Mouse (Mus musculus): ENCODE results near the gene Arhgdib.

Arhgdib gene

DNA sequence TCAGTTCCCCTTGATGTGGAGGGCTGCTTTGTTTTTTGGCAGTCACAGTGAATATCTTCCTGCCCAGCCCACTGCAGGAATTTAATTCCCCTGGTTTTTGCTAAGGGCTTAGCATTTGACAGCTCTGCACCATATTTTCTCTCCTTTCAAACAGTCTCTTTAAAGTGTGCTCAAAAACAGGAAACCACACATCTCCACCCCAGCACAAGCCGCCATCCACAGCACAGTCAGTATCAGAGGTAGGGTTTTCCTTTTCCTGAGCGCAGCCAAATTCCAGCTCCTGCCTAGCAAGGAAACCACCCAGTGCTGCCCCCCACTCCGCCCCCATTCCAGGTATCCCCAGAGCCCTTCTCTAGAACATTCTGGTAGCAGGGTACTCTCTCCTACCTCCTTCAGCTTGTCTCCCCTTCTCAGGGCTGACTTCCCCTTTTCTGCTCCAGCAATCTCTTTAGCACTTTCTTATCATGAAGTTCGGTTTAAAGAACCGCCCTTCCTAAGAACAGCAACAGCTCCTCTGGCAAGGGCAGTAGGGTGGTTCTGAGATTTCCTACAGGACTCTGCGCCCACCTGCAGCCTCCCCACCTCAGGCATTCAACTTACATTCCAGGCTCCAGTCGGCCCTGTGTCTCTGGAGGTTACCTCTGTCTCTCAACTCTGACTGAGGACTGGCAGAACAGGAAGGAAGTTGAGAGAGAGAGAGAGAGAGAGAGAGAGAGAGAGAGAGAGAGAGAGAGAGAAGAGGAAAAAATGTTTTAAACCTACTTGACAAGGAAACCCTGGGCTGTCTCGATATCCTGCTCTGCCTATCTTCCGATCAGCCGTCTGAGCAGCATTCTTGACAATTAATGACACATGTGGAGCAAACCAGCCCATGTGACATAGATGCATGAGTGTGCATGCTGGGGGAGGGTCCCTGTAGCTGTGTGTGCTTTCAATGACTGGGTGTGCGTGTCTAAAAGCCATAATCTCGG, at the start of gene Arhgdib:
Gene Arhgdib, minus strand, starts transcription at position 849 of the 971 bp plus-strand sequence.
- peak; percentile 69 for DNase-seq (ENCODE audit: low read depth, low spot score)

DNA sequence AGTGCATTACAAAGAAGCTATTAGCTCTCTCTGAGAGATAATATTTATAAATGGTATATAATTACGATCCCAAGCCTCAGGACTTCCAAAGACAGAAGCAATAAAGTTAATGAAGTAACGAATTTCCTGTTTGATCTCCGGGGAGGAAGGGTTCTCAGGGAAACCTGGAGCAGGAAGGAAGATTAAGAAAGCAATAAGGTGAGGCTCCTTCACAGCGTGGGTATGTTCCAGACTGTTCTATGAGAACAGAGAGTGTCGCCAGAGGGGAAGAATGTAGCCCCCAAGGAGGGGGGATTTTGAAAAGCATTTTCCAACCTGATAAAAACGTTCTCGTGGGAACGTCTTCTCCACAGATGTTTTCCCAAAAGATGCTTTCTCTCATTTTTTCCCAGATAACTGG, 48.9 kb upstream of the Arhgdib start:
- DNase-seq (ENCODE audit: low read depth, low spot score), result no peak

DNA sequence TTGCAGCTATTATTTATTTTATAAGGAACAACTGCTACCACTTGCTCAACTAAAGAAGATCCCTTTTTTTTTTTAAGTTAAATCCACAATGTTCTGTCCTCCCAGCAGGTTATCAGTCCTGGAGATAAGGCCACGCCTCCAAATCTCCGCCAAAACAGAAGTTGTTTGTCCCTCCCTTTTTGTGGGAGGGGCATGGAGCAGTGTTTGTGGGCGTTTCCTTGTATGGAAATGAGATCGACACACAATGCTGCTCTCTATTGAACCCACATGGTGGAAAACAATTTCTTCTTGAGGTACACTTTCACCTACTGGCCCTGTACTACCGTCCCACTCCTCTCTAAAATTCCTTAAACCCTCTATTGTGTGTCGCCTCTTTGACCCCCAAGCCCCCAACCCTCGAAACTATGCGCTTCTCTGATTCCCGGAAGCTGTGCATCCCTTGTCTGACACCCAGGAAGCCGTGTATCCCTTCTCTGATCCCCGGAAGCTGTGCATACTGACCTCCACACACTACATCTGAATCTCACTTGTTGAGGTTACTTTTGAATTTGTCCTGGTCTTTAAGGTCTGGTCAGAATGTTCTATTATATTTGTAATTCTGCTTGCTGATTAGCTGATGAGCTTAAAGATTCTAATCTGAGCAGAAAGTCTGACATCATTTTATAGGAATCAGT, 48.3 kb upstream of the Arhgdib start:
- DNase-seq (ENCODE audit: low read depth, low spot score), result peak; percentile 94

DNA sequence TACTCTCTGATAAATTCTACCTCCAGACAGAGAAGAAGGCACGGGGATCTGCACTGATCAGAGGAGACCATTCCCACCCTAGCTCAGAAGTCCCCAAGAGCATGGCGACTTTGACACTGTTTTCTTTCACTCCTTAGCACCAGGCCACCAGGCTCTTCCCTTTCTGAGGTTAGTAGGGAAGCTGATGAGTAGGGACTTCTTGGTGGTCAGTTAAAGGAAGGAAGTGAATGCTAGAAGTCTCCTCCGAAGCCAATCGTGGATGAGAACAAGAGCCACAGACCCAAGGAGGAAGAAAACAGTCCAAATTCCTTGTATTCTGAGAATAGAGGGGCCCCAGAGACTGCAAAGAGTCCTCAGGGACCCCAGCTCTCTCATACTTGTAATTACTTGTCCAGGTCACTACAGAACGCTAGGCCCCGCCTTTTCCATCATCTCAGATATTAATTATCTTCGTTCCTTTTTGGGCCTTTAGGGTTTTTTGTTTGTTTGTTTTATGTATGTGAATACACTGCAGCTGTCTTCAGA, 46.9 kb upstream of the Arhgdib start:
- DNase-seq (ENCODE audit: low read depth, low spot score), result no peak

DNA sequence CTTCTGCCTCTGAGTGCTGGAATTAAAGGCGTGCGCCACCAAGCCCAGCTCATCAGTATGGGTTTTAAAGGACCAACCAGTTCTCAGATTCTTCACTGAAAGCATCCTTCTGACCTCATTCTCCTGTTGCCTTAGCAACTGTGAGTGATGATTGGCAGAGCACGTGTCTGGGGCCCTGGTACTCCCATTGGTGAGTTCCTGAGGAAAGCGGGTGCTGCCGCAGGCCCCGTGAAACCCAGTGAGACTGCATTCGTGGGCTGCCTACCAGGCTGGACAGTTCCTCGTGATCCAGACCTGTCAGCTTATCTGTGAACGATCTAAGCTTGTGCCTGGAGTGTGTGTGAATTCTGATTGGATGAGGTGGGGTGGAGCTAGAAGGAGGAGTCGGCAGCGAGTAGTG, 45.0 kb upstream of the Arhgdib start:
- peak; percentile 87 for DNase-seq (ENCODE audit: low read depth, low spot score)

DNA sequence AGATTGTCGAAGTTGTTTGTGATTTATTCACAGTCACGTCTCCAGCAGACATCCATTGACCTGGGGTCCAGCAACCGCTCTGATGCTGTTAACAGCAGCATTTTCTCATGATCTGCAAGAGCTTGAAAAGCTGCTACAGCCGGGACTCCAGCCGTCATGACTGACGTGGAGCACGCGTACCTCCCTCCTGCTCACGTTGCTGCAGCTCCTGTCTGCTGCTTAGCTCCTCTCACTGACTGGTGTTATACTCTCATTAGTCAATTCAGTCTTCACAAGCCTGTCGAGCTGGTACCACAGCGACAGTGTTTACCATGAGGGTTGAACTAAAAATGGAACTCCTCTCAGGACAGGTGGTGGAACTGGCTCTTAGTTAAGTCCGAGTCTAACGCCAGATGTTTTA, 44.3 kb upstream of the Arhgdib start:
- no peak for DNase-seq (ENCODE audit: low read depth, low spot score)

DNA sequence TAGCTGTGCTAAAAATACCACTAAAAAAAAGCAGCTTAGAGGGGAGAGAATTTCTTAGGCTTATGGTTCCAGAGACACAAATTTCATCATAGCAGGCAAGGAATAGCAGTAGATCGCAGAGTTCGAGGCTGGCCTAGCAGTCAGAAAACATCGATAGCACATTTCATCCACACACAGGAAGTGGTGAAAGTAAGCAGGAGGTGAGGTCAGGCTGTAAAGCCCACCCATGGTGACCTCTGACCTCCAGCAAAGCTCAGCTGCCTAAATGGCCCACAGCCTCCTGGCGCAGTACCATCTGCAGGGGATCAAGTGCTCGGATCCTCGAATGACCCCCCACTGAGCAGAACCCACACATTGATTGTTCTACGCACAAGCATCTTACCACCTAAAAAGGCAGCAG, 41.5 kb upstream of the Arhgdib start:
- DNase-seq (ENCODE audit: low read depth, low spot score), result peak; percentile 82

DNA sequence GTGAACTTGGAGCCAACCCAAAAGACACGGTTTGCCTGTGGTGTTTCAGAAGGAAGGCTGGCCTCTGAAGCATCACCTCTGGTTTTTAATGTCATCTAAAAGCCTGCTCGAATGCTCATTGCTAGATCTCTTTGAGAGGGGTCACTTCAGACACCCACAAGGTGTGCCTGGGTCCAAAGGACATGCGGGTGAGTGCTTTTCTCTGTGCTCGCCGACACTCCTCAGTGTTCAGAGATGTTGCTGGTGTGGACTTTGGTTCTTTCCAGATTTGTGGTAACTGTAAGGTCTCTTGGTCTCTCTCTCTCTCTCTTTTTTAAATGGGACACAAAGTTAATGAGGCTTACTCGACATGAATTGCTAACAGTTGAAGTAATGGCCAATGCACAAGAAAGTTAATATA, 40.9 kb upstream of the Arhgdib start:
- no peak for DNase-seq (ENCODE audit: low read depth, low spot score)

DNA sequence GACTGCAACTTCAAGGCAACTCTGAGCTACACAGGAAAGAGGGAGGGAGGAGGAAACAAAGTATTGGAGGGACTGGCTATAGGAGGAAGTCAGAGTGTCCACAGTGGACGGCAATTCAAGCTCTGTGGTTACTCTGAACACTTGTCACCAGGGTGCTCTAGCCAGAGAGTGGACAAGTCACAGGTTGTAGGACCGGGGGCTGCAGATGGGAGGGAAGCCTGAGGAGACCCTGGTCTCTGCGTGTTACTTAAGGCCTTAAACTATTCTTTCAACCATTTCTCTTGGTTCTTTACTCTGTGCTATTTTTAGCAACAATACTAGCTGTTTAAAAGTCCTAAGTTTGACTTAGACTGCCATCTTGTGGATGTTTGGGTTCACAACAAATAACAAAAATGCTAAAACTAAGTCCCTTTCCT, 38.6 kb upstream of the Arhgdib start:
- peak; percentile 42 for DNase-seq (ENCODE audit: low read depth, low spot score)

DNA sequence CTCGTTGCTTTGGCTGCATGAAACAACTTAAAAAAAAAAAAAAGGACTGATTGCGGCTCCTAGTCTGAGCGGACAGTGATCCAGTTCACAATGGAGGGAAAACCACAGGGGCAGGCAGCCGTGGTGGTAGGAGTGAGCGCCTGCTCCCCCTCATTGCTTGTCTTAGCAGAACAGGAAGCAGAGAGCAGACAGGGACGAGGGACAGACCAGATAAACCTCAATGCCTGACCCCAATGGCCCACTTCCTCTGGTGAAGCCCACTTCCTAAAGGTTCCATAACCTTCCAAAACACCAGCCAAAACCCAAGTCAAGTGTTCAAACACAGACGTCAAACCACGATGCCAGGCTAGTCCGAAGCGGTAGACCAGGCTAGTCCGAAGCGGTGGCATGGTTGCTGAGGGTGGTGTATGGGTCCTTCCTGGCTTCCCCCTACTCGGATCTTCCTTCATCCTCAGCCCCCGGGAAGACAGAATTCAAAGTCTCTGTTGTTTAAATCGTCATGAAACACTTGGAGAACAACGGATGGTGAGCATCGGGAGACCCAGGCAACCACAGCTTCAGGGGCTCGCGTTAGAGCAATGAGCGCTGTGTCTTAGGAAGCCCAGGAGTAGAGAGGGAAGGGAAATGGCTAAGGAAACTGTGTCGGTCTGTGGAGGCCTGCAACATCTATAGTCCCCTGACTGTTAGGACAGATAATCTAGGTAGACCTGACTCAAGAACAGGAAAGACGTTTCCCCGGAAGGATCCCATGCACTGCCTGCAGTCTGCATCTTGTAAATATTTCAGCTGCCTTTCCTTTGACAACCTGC, 37.8 kb upstream of the Arhgdib start:
- DNase-seq (ENCODE audit: low read depth, low spot score), result no peak

DNA sequence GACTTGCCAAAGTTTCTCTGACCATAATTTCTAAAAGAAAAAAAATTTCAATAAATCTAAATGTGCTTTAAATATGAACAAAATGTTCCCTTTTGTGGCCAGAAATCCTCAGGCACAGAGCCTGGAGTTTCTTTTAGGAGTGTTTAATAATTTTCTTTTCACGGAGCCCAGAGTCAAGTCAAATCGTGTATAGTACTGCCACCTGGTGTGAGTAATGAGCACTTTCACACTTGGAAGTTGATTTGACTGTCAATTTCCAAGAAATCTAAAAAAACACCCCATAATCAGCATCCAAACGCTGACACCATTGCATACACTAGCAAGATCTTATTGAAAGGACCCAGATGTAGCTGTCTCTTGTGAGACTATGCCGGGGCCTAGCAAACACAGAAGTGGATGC, 27.2 kb upstream of the Arhgdib start:
- peak; percentile 46 for DNase-seq (ENCODE audit: low read depth, low spot score)

DNA sequence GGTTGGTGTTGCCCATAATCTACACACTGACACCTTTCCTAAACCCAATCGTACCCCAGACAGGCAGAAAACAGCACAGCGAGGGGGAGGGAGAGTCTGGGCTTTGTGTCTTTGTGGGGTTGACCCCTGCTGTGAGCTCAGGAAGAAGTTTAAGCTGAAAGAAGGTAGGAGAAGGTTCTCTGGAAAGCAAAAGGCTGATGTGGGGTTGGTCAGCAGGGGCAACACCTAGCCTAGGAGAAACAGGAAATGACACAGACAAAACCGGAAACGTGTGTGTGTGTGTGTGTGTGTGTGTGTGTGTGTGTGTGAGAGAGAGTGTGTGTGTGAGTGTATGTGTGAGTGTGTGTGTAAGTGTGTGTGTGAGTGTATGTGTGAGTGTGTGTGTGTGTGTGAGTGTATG, 25.8 kb upstream of the Arhgdib start:
- peak; percentile 84 for DNase-seq (ENCODE audit: low read depth, low spot score)

DNA sequence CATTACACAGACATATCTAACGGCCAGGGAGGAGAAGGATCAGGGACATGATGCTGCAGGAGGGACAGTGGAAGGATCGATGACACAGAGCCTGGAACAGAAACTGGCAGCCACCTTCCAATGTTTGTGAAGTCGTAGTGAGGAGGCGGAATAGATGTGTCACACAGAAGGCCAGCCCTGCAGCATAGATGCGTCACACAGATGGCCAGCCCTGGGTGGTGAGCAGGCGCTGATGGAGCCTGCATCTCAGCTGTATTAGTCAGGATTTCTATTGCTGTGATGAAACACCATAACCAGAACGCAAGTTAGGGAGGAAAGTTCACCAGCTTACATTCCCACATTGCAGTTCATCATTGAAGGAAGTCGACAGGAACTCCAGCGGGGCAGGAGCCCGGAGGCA, 24.2 kb upstream of the Arhgdib start:
- no peak for DNase-seq (ENCODE audit: low read depth, low spot score)

DNA sequence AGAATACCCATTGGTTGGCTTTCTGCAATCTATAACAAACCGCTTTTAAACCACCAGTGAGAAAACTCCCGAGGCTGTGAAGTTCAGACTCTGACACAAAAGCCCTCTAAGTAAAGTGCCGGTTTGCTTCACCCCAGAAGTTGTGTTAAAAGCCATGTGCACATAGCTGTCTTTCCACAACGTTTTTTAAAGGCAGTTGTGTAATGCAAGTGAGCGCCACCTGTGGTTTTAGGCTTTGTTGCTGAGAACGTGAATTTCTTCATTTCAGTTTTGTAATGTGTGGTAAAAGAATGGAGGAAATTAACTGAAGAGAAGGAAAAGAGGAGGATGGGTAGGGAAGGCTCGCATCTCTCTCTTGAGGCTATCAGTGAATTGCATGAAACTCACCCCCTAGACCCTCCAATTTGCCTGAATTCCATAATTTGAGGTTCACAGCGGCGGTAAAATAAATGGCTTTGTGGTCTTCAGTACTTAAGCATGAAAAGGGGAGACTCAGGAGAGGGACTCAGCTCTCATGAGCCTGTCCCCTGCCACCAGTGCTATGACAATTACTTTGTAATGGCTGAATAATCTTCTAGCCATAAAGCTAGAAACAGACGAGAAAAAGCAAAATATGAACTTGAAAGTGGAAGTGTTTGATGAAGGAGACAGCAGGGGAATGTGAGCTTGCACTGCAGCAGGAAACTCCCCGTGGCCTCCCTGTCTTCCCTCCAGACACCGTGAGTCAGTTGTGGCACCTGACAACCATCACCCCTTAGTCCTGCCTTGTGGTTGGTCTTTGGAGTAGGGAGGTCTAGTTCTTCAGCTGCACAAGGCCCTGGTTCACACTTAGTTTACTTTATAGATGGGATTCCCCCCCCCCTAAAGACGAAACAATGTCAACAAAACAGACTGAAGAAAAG, 23.2 kb upstream of the Arhgdib start:
- DNase-seq (ENCODE audit: low read depth, low spot score), result no peak

DNA sequence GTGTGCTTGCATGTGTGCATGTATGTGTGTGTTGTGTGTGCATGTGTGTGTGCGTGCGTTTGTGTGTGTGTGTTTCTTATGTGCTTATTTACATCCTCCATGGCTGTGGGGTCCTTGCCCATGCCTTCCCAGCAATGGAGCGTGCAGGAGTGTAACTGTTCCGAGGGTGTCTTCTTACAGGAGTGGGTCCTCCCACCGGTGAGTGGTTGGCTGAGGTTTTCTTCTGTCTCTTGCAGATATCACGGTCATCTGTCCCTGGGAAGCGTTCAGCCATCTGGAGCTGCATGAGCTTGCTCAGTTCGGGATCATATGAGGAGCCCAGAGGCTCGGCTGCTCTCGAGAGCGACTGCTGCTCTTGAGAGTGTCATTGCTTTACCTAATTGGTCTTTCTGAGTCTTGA, 21.3 kb upstream of the Arhgdib start:
- no peak for DNase-seq (ENCODE audit: low read depth, low spot score)

DNA sequence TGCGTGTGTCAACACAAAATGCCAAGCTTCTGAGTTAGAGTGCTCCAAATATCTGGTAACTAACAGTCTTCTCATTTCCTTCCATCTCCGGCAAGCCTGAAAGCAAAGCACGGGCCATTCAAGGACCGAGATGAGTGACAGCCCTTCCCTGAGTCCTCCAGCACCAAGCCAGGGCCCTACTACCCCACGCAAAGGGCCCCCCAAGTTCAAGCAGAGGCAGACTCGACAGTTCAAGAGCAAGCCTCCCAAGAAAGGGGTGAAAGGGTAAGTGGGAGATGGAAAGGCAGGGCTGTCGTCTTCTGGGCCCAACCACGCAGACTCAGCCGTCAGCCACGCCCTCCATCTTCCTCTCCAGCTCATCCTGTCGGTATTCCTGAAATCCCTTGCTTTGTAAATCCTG, 17.4 kb upstream of the Arhgdib start:
- peak; percentile 21 for DNase-seq (ENCODE audit: low read depth, low spot score)

DNA sequence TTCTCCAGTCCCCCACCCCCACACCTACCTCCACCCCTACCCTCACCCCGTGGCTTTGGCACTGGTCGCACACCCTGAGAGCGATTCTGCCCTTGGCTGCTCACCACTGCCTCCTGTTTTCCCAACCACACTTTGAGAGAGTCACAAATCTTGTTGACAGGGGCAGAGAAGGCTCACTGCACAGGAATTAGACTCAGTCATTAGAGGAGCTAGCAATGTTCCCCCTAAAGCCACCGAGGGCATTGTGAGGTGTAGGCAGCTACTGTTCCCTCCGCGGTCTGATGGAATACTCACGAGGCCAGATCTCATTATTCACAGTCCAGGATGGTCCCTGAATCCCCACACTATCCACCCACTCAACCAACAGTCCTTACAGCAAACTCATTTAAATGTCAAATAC, 15.4 kb upstream of the Arhgdib start:
- DNase-seq (ENCODE audit: low read depth, low spot score), result no peak

DNA sequence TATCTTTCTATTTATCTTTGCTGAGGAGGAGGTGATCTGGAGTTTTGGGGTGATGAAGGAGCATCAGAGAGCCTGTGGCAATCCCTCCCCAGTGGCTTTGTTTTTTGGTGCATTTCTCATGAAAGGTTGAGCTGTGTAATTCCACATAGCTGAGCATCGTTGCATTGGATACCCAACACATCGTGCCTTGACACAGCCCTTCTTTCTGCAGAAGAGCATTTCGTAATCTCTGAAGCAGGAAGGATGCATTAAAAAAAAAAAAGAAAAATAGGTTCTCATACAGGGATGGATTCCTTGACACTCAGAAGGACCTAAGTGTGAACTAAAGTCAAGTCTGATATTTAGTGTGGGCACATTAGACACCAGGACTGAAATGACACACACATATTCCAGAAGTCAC, 13.5 kb upstream of the Arhgdib start:
- DNase-seq (ENCODE audit: low read depth, low spot score), result no peak

DNA sequence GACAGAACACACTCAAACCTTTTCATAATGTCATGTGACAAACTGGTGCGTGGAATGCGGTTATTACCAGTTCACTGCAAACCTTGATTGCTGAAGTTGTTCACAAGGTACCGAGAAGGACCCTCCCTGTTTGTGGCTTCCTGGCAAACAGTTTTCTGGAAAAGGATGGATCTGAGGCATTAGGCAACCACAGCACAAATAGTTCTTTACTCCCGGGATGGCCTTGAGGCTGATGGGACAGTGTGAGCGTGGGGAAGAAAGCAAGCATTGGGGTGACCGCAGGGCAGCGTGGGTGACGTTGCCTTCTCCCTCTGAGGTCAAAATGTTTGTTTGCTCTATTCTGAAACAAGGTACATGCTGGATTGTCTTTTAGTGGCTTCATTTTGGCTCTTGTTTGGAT, 13.0 kb upstream of the Arhgdib start:
- no peak for DNase-seq (ENCODE audit: low read depth, low spot score)

DNA sequence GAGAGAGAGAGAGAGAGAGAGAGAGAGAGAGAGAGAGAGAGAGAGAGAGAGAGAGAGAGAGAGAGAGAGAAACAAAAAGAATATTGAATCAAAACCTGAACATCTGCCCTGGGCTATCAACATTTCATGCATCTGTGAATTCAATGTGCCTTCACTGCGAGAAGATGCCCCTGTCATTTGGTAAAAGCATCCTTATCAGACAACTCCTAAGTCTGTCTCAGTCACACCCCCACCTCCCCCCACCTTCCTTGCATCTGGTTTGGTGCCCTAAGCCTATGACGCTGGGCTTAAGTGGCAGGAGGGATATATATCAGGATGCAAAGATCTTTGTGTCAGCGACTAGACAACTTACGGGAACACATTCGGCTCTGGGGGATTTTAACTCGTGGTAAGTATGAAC, 12.5 kb upstream of the Arhgdib start:
- no peak for DNase-seq (ENCODE audit: low read depth, low spot score)

DNA sequence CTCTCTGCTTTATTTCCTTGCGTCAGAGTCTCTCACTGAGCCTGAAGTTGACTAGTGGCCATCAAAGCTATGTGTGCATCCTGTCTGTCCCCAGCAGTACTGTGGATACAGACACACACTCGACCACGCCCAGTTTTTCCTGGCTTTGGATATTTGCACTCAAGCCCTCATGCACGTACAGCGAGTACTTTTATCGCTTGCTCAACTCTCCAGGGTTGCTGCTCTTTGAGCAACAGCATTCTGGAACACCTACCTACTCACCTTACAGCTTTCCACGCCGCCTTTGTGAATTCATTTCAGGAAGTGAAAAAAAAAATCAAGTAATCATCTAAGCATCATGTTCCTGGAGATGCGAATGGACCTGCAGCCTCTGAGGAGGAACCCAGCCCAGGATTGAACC, 11.2 kb upstream of the Arhgdib start:
- DNase-seq (ENCODE audit: low read depth, low spot score), result peak; percentile 36
